Mouse (Mus musculus) left cerebral cortex, adult 18-20 months (tissue): Measurements from ENCODE around the gene Nipsnap1. TPM values are rescaled to one million over a fixed set of nuclear protein-coding genes. Genes with fewer than 3 reads are reported as not detected.

Experiments used
- microRNA-seq, 2 experiments: library from miRNA; unstranded; fragments of <30 nt; microRNA quantifications; one replicate each; pipeline ENCODE4 v1.2.0; 2021
- total RNA-seq, 2 experiments: library from RNA; stranded (reverse); gene quantifications; 2 replicates each; pipeline ENCODE4 v1.2.3; 2021

Nipsnap1 gene
- total RNA-seq, 2 experiments from 2014 or later, result 91.6 to 91.8 TPM

Small RNA genes within 50 kb of the gene (microRNA-seq; reads per million reads assigned to microRNA genes)
- 2.7 to 3.0 reads per million in 2 experiments for gene Mir6918

Other genes with a start within 250 kb of the Nipsnap1 start
- 10 to 100 TPM; 19.2 to 19.5 TPM for gene Ascc2, start 236.2 kb upstream of the Nipsnap1 start, total RNA-seq
- gene Uqcr10, start 169.6 kb upstream of the Nipsnap1 start, total RNA-seq, result 100 to 1,000 TPM; 347 to 391 TPM
- 10 to 100 TPM; 25.3 to 28.5 TPM for gene Zmat5, start 169.3 kb upstream of the Nipsnap1 start, total RNA-seq
- 10 to 100 TPM; 30.7 to 33.7 TPM for gene Cabp7, start 127.2 kb upstream of the Nipsnap1 start, total RNA-seq
- gene Nf2, start 24.4 kb upstream of the Nipsnap1 start, total RNA-seq, result 10 to 100 TPM; 68.1 to 69.3 TPM
- gene Thoc5, start 21.4 kb downstream of the Nipsnap1 start, total RNA-seq, result 10 to 100 TPM; 37.1 to 37.5 TPM
- 10 to 100 TPM; 46.2 to 59.5 TPM for gene Nefh, start 74.1 kb downstream of the Nipsnap1 start, total RNA-seq
- 100 to 1,000 TPM; 159 to 172 TPM for gene Ap1b1, start 112.9 kb downstream of the Nipsnap1 start, total RNA-seq
- 10 to 100 TPM; 78.2 to 86.3 TPM for gene Rasl10a, start 184.2 kb downstream of the Nipsnap1 start, total RNA-seq
- gene Gas2l1, start 191.4 kb downstream of the Nipsnap1 start, total RNA-seq, result 10 to 100 TPM; 83.7 to 92.5 TPM
- gene Rhbdd3, start 225.0 kb downstream of the Nipsnap1 start, total RNA-seq, result 10 to 100 TPM; 22.9 to 23.3 TPM
- 100 to 1,000 TPM; 265 to 298 TPM for gene Ewsr1, start 225.3 kb downstream of the Nipsnap1 start, total RNA-seq